Mouse (Mus musculus) forebrain, embryonic 13.5 days (tissue): Measurements from ENCODE around the gene Abat. TPM values are rescaled to one million over a fixed set of nuclear protein-coding genes. Genes with fewer than 3 reads are reported as not detected.

ENCODE experiments used
- ATAC-seq: fragments of 200-750 bp; cut with Nextera tagmentation; 2 replicates; pipeline ENCODE4 v1.8.0; 2017
- H3K27ac ChIP-seq: fragments of 300-500 bp; sonication (generic); 2 replicates; pipeline ENCODE4 v1.5.1; 2015; ENCODE audit warnings: inconsistent platforms, mild to moderate bottlenecking, moderate library complexity
- H3K27me3 ChIP-seq: fragments of 300-500 bp; sonication (generic); 2 replicates; pipeline ENCODE4 v1.6.1; 2015; ENCODE audit warnings: mild to moderate bottlenecking, inconsistent platforms
- H3K36me3 ChIP-seq: fragments of 300-500 bp; sonication (generic); 2 replicates; pipeline ENCODE4 v1.6.1; 2015; ENCODE audit warnings: mild to moderate bottlenecking, inconsistent platforms; ENCODE audit not compliant: poor library complexity, severe bottlenecking
- H3K4me1 ChIP-seq: fragments of 300-500 bp; sonication (generic); 2 replicates; pipeline ENCODE4 v1.6.1; 2015; ENCODE audit warnings: inconsistent platforms
- H3K4me2 ChIP-seq: fragments of 300-500 bp; sonication (generic); 2 replicates; pipeline ENCODE4 v1.6.1; 2015; ENCODE audit warnings: inconsistent platforms, mild to moderate bottlenecking, moderate library complexity
- H3K4me3 ChIP-seq: fragments of 300-500 bp; sonication (generic); 2 replicates; pipeline ENCODE4 v1.5.1; 2015; ENCODE audit warnings: mild to moderate bottlenecking, inconsistent platforms
- H3K9ac ChIP-seq: fragments of 300-500 bp; sonication (generic); 2 replicates; pipeline ENCODE4 v1.6.1; 2015; ENCODE audit warnings: mild to moderate bottlenecking, inconsistent platforms
- H3K9me3 ChIP-seq: fragments of 300-500 bp; sonication (generic); replicated peaks from 2 replicates; pipeline ENCODE4 v1.6.1; 2016; ENCODE audit warnings: inconsistent platforms
- WGBS: fragments of 180-500 bp; shearing (Covaris S2); methylation state at CpG from one replicate; pipeline ENCODE4 v1.1.7; 2015; 5-methylcytosine and 5-hydroxymethylcytosine counted together
- microRNA-seq: library from miRNA; unstranded; fragments of <30 nt; microRNA quantifications from one replicate; pipeline ENCODE4, GENCODE M21; 2016
- polyA plus RNA-seq: library from polyadenylated mRNA; unstranded; fragments of >200 nt; fragmentation: Nextera tagmentation; extraction: Ambion mirVana; gene quantifications from 2 replicates; pipeline ENCODE4 v1.2.1, GENCODE M21; 2015

Gene Abat
- polyA plus RNA-seq, 1 experiment from 2014 or later: 42.7 TPM

- peaks cover 49% of the 10 kb centered on the region for H3K4me1 ChIP-seq
- peaks cover 7% of the 10 kb centered on the region for H3K27me3 ChIP-seq
- H3K27ac ChIP-seq: no peak overlapping the region
- no peak overlapping the region for H3K4me3 ChIP-seq
- no peak for ATAC-seq
- H3K9ac ChIP-seq: 0 out of 2 replicates have a peak overlapping the region, but pooled peaks have one; percentile 9
- WGBS: 67% methylated on average over 2 of the region's 2 CpGs
- H3K9me3 ChIP-seq: no peaks in the 10 kb centered on the region
- H3K36me3 ChIP-seq: peaks cover 20% of the 10 kb centered on the region
- peak overlapping the region; percentile 73 for H3K4me2 ChIP-seq
Measured at GRCm38 (mm10) chr16:8668386-8668785, 155.2 kb downstream of the Abat start.

- peak overlapping the region; percentile 78 for H3K27ac ChIP-seq
Measured at GRCm38 (mm10) chr16:8669432-8669831, 156.2 kb downstream of the Abat start.

GRCm38 (mm10) chr16:8670041-8671035 is 157.1 kb downstream of the Abat start:
- 4% methylated on average over 14 of the region's 15 CpGs for WGBS
- Histone ChIP-seq H3K4me2 (peak overlapping the region; percentile 73), H3K27ac (peak overlapping the region; percentile 78), H3K4me3 (peak overlapping the region; percentile 73), H3K36me3 (peaks cover 7% of the 10 kb centered on the region; the same call in 1 of the 2 replicates), H3K9ac (peak overlapping the region; percentile 80), H3K27me3 (peaks cover 15% of the 10 kb centered on the region), H3K4me1 (peaks cover 49% of the 10 kb centered on the region), H3K9me3 (no peaks in the 10 kb centered on the region)
- peak; percentile 25 for ATAC-seq

More at GRCm38 (mm10) chr16:8669432-8669831, 156.2 kb downstream of the Abat start:
- peak overlapping the region; percentile 73 for H3K4me3 ChIP-seq
- H3K9me3 ChIP-seq: no peaks in the 10 kb centered on the region
- peak overlapping the region; percentile 80 for H3K9ac ChIP-seq
- peak overlapping the region; percentile 73 for H3K4me2 ChIP-seq
- H3K4me1 ChIP-seq: peaks cover 49% of the 10 kb centered on the region
- no peak for ATAC-seq
- 45% methylated on average over 5 of the region's 5 CpGs for whole genome bisulfite sequencing
- H3K36me3 ChIP-seq: peaks cover 9% of the 10 kb centered on the region; the same call in 1 of the 2 replicates
- peaks cover 15% of the 10 kb centered on the region for H3K27me3 ChIP-seq

Small RNA genes lying within 50 kb of the gene (microRNA-seq; reads per million reads assigned to microRNA genes)
- gene Gm22137: not detected

Other genes starting within 250 kb of the Abat start
- gene Tmem114, start 88.3 kb upstream of the Abat start, polyA plus RNA-seq: not detected in 2 replicates
- gene Mettl22, start 42.6 kb upstream of the Abat start, polyA plus RNA-seq: 28.9 and 31.6 TPM in 2 replicates
- 50.8 and 55.3 TPM in 2 replicates for gene Pmm2, start 124.2 kb downstream of the Abat start, polyA plus RNA-seq
- 22.9 and 26.9 TPM in 2 replicates for gene Tmem186, start 124.3 kb downstream of the Abat start, polyA plus RNA-seq
- 190 and 211 TPM in 2 replicates for gene Carhsp1, start 158.7 kb downstream of the Abat start, polyA plus RNA-seq
- gene Gm5767, start 167.3 kb downstream of the Abat start, polyA plus RNA-seq: not detected in 2 replicates